Mouse (Mus musculus) mature B cell (primary cell): ENCODE measurements around the gene St3gal4.

Experiments used
- in situ Hi-C: fragments of 300-500 bp; cut with MboI; formaldehyde crosslinking; loops from 2 replicates; pipeline ENCODE4 v1.14.3; 2019

Gene St3gal4

DNA sequence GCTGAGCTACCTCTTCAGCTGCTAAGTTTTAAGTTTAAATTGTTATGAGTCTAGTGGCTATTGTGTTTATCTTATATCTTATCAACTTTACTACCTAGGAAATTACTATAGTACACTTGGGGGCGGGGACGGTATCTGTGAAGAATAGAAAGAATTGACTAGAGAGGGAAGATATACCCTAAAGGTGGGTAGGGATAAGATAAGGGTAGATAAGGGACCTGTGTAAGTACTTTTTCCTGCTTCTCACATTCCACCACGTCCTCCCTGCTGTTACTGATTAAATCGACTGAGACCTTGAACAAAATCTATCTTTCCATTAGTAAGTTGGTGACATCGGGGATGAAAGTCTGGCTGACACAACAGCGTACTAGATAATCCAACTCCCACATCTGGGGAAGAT lies 70.6 kb downstream of the St3gal4 start:
- in situ Hi-C loops = no loop called here

DNA sequence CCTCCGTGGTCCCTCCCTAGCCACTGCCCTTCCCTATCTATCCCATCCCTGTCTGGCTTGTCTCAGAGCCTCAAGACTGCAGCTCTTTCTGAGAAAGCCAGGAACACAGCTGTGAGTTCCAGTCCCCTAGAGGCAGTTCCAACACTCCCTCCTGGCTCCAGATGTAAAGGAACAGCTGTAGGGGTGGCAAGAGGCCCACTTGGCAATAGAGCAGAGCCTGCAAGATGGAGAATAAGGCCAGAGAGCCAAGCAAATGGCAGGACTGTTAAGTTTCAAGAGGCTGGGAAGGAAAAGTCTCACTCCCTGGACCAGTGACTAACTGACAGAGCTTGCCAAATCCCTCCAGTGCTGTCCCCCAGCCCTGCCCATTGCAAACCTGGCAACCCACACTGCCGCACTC lies 73.3 kb downstream of the St3gal4 start:
- in situ Hi-C loops = no loop called here

DNA sequence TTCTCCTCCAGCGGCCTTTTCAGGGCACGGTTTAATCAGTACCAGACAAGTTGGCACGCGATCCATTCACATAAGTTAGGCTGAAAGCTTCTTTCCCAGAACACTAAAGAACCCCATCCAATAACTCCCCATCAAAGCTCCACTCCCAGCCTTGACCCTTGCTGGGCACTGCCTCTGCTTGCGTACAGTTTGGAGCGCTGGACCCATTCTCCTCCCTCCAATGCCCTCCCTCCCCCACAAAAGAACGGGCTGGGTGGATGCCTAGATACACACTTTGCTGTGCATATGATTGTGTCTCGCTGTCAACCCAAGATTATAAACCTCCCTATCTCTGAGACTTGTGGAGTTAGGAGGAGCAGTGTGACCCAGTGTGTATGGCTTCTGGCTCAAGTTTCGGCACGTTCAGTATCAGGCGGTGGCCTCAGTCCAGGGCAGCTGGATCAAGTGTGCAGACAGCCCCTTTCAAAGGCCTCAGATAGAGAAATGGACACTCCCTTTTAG lies 74.0 kb downstream of the St3gal4 start:
- in situ Hi-C loops = no loop called here

DNA sequence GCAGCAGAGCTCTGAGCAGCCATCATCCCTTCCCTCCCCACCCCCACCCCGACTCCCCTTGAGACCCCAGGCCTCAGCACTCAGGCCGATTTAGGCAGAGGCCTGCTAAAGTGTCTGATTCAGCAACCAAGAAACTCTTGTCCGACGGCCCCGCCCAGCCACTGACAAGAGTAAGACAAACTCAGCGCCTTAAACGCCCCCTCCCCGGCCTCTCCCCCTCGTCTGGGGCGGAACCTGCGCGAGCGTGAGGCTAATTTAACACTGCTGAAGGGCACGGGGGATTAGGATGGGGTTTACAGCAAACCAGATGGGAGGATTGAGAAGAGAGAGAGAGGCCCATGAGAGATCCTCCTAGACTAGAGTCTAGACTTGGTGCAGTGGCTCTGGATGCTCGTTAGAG lies 74.6 kb downstream of the St3gal4 start:
- in situ Hi-C loops = no loop called here

DNA sequence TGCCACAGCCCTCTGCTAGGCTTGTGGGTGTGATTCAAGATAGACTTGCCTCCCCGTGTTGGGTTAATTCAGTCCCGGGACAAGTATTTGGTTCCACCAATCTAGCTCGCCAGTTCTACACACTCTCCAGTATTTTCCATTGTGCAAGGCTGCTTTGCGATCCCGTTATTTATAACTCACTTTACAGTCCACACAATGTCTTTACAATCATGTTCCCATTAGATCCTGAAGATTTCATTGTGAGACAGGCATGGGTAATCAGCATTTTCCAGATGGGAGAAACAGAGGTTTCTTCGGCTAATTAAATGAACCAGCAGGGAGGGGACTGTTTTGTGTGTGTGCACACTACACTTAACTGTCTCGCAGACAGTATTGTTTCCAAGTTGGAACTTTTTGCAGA lies 75.4 kb downstream of the St3gal4 start:
- in situ Hi-C loops = no loop called here

DNA sequence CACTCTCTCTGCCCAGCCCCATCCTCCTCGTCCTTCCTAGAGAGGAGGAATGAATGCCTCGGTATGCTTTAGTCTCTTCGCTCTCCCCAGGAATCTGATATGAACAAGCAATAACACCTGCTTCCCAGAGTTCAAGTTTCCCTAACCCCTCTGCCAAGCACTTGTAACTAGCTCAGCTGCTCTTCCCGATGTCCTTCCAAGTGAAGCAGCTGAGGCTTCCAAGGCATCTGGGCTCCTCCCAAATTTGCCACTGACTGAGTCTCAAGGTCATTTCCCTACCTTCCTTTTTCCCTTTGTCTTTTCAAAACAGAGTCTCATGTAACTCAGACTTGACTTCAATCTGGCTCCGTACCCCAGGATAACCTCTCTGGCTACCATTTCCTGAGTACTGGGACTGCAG lies 77.6 kb downstream of the St3gal4 start:
- in situ Hi-C loops = no loop called here

DNA sequence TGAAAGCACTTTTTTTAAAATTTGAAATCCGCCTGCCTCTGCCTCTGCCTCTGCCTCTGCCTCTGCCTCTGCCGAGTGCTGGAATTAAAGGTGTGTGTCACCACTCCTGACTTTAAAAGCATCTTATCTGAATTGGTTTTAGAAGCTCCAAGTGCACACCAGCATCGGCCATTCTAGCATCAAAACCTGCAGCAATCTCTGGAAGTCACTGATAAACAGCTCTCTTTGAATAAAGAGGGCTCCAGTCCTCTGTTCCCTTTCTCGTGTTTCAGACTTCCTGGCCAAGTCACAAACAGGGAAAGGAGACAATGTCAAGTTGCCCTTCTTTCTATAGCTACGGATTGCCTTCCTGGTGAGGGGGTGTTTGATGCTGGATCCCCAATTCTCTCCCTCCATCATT lies 79.2 kb downstream of the St3gal4 start:
- in situ Hi-C loops = no loop called here

DNA sequence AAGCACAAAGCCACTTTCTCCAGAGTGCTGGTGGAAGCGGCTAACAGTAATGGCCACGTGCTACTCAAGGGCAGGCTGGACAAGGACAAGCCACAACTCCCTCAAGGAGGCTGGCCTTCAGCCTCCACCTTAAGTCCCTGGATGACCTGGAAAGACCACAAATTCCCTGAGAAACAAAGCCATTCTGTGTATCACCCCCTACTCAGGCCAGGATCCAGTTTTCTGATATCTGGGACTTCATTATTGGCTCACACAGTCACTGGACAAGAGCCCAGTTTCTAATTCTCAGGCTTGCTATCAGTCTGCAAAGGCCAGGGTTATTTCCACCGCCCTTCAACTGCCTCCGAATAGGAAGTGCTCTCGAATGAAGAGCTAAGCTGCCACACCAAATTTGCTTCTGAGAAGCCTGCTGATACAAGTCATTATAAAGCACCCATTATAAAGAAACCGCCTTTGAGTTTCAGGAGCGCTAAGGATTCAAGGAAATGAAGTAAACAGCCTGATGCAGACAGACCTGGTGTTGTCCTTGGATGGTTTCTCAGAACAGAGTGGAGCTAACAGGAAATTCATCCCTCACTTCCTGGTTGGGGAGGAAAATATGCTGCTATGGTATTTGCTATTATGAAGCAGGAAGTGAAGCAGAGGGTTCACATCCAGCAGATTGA lies 80.0 kb downstream of the St3gal4 start:
- in situ Hi-C loops = no loop called here

DNA sequence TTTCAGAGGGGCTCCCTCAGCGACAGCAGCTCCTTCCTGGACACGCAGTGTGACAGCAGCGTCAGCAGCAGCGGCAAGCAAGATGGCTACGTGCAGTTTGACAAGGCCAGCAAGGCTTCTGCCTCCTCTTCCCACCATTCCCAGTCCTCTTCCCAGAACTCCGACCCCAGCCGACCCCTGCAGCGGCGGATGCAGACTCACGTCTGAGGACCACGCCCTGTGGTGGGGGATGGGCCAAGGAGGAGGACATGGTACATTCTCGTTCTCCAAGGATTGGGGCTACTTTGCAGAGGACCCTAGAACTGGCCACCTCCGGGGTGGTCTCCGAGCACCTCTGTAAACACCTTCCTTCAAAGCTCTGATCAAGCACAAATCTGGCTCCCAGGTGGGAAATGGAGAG lies 84.0 kb downstream of the St3gal4 start:
- in situ Hi-C loops = no loop called here

DNA sequence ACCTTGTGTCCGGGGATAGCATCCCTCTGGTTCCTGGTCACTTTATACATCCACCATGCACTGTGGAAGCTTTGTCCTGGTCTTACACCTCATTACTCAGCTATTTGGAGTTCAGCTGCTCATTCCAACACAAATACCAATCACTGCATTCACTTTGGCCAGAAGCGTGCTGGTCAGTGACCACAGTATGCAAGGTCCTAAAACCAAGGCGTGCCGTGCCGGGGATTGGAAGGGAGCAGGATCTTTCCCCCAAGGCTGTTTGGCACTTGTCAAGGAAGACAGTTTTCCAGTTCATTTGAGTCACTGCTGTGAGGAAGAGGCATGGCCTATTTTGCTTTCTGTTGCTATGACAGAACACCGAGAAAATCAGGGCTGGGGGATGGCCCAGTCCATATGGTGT lies 86.6 kb downstream of the St3gal4 start:
- in situ Hi-C loops = no loop called here

DNA sequence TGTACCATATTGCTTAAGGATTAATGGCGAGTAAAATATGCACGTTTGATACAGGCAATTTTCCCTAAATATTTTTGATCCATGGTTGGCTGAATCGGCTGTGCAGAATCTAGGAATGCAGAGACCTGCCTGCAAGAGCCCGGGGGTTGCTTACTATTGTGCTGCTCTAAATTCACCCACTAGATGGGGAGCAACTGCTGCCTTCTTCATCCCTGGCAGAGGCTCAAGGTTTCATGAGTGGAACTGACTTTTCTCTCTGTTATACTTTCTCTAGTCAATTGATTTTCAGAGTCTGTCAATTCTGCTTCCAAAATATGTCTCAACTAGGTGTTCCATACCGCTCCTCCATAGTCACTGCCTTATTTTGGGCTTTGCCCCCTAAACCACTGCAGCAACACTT lies 88.2 kb downstream of the St3gal4 start:
- in situ Hi-C loops = no loop called here

DNA sequence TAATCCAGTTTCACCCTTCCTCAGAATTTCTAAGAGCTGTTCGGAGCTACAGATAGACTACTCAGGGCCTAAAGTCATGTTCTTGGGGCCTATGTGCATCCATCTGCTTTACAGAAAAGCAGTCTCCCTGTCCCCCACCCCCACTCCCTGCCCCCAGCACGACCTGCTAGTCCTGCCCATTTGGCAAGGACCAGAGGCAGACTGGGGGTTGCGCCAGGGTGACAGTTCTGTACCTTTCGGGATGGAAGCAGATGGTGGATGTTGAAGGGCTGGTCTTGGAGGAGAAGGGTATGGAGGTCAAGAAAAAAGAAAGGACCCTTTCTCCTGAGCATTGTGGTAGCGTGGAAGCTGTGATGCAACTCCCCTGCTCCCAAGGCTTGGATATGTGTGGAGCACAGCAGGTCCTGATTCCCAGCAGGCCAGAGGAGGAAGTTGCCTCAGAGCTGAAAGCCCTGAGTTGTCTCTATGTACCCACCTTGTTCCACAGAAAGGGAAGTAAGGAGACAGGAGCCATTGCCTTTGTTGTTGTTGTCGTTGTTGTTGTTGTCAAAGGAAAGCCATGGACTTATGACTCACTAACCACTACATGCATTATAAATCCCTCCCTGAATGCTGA lies 91.6 kb downstream of the St3gal4 start:
- in situ Hi-C loops = no loop called here

DNA sequence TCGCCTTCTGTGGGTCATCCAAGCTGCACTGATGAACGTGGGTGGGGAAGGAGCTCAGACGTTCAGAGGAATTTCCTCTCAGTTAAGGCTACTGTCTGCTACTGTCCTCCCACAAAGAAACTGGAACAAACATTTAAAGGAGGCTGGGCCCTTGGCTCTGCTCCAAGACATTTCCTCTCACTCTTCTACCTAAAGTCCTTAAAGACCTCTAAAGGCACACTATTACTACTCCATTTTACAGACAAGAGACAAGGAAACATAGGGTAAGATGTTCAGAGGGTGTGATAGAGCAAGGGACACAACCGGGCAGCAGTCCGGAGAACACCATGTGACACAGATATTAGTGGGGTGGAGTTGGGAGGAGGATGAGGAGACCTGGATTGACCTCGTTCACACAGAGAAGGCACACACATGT lies 92.2 kb downstream of the St3gal4 start:
- in situ Hi-C loops = no loop called here

DNA sequence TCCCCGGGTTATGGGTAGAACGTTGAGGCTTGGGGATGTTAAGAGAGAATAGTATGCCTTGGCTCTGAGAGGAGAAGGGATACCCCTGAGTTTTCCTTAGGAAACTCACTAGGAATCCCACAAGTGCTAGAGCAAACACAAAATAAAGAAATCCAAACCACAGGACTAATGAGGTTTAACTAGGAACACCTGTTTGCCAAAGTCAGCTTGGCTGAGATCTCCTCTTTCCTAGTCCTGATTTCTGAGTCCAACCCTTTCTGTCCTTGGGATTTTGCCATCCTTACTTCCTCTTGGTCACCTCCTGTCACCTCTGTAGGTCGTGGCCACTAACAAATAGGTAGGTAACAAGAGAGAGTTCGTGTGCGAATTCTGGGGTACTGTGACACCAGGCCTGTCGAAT lies 92.8 kb downstream of the St3gal4 start:
- in situ Hi-C loops = no loop called here

DNA sequence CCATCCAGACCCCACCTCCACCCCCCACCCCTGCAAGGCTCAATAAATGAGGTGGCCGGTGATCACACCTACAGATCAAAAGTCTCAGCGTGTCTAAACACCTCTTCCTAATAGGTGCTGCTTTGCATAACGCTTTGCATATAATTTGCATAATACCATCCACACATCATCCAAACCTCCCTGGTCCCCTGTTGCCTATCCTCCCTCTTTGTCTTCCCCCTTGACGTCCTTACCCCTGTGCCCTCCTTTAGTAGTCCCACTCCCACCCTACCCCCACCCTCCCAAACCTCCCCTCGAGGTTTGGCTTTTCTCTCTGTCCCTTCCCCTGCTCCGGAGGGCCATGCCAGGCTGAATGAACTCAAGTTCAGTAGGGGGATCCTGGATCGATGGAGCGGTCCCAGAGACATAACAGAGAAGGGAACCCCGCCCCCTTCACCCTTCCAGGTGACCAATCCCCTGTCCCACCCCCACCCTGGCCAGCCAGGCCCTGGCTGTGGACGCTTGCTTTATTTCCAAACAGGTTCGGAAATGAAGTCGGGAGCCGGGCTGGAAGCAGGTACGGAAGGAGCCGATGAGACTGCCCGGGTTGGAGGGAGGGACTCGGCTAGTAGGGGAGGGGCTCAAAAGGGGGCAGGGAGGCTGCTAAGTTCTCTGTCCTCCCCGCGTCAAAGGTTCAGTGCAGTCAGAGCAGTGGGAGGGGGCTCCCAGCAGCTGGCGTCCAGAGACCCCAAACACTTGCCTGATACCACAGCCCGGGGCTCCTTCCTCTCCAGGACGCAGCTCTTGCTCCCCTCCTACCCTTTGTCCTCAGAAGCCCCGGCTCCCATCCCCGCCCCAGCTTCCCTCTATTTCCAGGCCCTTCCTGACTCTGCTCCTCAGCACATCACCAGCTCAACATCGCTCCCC lies 94.2 kb downstream of the St3gal4 start:
- in situ Hi-C loops = no loop called here

DNA sequence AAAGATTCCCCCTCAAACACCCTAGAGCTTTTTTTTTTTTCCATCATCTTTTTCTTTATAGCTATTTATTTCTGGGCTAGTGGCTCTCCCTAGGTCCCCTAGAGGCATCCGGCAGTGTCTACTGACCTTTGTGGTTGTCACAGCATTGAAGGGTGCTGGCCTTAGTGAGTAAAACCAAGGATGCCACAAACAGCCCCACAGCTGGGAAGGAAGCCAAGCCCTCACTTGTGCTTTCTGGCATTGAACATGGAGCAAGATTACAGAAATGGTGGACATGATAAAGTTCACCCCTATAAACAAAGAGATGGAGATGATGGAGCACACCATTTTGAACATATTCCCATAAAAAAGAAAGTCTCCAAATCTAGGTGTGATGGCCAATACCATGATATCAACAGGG lies 97.3 kb downstream of the St3gal4 start:
- in situ Hi-C loops = no loop called here

DNA sequence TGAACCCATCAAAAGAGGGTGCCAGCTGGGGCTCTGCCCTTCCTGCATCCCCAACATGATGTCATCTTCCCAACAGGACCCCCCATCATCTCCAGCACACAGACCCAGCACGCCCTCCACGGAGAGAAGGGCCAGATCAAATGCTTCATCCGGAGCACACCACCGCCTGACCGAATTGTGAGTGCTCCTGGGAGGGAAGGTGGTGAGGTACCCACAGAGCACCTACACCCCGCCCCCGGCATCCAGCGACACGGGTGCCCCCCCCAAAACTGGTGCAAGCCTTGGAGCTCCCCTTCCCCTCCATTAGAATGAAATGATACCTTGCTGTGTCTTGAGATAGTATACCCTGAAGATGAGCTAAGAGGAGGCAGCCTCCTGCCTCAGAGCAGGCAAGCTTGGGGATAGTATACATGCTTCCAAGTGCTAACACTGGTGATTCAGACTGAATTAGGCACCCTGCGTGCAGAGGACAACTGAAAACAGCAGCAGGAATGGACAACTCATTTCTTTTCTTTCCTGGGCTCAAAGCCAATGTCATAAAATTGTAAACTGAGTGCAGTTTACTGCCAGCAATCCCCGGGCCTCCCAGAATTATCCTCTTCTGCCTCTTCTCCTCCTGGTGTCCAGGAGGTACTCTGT lies 98.9 kb downstream of the St3gal4 start:
- in situ Hi-C loops = no loop called here

DNA sequence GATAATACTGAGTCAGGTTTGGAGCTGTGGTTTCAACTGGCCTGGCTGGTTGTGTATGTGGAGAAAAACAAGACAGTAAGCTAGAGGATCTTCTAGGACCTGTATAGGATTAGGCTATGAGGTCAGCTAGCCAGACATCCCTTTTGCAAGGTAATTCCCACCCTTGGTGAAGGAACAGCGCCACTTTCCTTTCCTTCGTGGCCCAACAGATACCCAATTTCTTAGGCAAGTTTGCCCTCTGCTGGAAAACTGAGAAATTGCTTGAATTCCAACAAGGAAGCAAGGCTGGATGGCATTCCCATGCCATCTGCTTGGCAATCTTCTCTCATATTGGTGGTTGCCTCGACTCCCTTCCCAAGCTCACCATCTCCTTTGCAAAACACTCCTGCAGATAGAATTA lies 99.7 kb downstream of the St3gal4 start:
- in situ Hi-C loops = no loop called here

DNA sequence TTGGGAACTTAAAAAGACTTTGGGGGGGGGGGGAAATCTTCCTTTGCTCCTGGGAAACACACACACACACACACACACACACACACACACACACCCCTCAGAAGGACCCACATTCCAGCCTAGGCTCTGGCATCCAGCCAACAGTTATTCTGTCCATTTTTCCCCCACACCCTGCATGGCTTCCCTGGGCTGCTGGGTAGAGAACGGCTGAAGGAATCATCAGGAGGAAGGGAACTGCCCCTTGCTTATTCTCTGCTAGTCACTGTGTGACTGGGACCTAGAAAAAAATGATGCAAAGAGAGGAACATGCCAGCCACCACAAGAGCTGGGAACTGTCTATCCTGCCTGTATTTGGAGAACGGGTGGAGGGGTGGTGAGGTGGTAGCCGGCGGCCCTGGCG lies 101.0 kb downstream of the St3gal4 start:
- in situ Hi-C loops = no loop called here

DNA sequence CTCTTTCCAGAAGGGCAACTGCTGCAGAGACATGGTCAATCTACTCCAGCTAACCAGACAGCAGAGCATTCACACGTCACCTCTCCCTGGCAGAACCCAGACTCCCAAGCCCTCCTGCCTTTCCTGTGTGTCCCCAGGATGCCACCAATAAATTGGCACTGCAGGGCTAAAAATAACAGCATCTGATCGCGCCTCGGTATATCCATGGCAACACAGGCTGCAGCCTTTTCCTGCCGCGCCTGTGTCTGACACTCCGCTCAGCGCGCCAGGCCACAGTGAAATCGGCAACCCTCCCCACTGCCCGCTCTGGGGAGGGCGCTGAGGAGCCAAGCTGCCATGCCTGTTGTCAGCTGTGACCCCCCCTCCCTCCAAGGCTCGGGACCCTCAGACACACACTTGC lies 101.5 kb downstream of the St3gal4 start:
- in situ Hi-C loops = no loop called here

DNA sequence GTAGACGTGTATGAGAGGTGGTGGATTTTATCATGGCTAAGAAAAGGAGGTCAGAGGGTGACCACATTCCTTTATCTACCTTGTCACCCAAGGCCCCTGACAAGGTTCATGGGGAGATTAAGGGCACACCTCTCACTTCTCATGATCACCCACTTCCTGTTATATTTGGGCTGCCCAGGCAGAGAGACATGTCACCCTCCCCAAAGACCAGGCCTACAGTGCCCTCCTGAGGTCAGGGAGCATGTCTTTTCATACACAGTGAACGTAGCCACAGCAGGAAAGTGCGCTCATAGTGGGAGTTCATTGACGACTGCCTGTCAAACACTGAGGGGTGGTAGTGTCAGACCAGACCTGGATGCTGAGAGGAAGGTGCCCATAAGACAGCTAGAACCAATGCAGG lies 102.3 kb downstream of the St3gal4 start:
- in situ Hi-C loops = no loop called here

DNA sequence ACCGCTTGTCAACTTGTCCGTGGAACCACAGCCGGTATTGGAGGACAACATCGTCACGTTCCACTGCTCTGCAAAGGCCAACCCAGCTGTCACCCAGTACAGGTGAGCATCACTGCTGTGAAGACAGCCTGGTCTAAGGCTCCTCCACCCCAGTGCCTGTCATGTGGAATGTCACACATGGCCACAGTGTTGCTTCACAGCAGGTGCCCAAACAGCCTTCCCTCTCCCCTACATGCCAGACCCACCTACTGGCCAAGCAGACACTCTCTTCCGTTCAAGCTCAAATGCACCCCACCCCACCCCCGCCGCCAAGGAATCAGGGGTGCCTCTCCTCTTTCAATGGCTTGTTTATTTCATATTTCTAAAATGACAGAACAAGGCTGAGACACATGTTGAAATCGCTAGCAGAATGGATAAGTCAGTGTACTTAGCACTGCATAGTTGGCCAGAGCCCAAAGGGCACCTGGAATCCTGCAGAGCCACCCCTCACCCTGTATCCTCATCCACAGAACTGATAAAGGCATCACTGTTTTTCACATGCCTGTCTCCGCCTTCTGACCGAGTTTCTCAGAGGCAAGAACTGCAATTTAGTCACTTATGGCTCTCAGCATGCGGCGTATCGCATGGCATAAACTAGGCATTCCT lies 111.2 kb downstream of the St3gal4 start:
- in situ Hi-C loops = no loop called here
